Mouse (Mus musculus): ENCODE measurements around the gene Tmem143.

DNA sequence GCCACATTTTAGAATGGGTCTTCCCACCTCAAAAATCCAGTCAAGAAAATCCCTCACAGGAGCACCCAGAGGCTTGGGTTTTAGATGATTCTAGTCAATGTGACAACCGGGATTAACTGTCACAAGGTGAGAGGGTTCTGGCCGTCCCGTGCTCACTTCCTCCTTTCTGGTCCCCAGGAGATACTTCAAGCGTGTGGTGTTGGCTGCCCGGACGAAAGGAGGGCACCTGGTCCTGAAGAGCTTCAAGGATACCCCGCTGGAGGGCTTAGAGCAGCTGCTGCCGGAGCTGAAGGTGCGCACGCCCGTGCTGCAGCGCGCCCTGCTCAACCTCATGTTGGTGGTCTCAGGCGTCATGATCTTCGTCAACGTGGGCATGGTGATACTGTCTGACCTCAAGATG is 12.4 kb downstream of the Tmem143 start:
- TF ChIP-seq E2F4 (IDR thresholded peaks at IDR 0.05; ENCODE audit: insufficient replicate concordance, low read depth, low read length) (no peak), POLR2A (IDR thresholded peaks at IDR 0.05; ENCODE audit: low read depth, low read length) (no peak), CTCF (conservative IDR thresholded peaks at IDR 0.05 in 1 of 2, IDR thresholded peaks at IDR 0.05 in 1 of 2; ENCODE audit: low read depth in 2 of 2, low read length in 2 of 2) (no peak), ZKSCAN1 (IDR thresholded peaks at IDR 0.05; ENCODE audit: borderline replicate concordance, low read depth, low read length) (no peak), MAFK (IDR thresholded peaks at IDR 0.05; ENCODE audit: insufficient replicate concordance, low read length) (no peak)

All from CH12.LX (cell line).